Mouse (Mus musculus) forebrain, embryonic 16.5 days (tissue): ENCODE data around the gene Ftsj1. TPM values are rescaled to one million over a fixed set of nuclear protein-coding genes. Genes with fewer than 3 reads are reported as not detected.

Experiments used
- ATAC-seq: fragments of 200-750 bp; cut with Nextera tagmentation; 2 replicates; pipeline ENCODE4 v1.8.0; 2017; ENCODE audit warnings: mild to moderate bottlenecking, moderate library complexity
- H3K27ac ChIP-seq: fragments of 300-500 bp; sonication (generic); 2 replicates; pipeline ENCODE4 v1.5.1; 2014; ENCODE audit warnings: low read length, control low read depth
- H3K27me3 ChIP-seq: fragments of 300-500 bp; sonication (generic); replicated peaks from 2 replicates; pipeline ENCODE4 v1.6.1; 2014; ENCODE audit warnings: low read length; ENCODE audit not compliant: control insufficient read depth, insufficient read depth
- H3K36me3 ChIP-seq: fragments of 300-500 bp; sonication (generic); 2 replicates; pipeline ENCODE4 v1.6.1; 2014; ENCODE audit not compliant: control insufficient read depth, insufficient read depth
- H3K4me1 ChIP-seq: fragments of 300-500 bp; sonication (generic); replicated peaks from 2 replicates; pipeline ENCODE4 v1.6.1; 2014; ENCODE audit warnings: low read length; ENCODE audit not compliant: control insufficient read depth, insufficient read depth
- H3K4me2 ChIP-seq: fragments of 300-500 bp; sonication (generic); 2 replicates; pipeline ENCODE4 v1.6.1; 2014; ENCODE audit warnings: mild to moderate bottlenecking, low read length, control low read depth
- H3K4me3 ChIP-seq: fragments of 300-500 bp; sonication (generic); replicated peaks from 2 replicates; pipeline ENCODE4 v1.5.1; 2014; ENCODE audit warnings: mild to moderate bottlenecking, low read length, control low read depth
- H3K9ac ChIP-seq: fragments of 300-500 bp; sonication (generic); replicated peaks from 2 replicates; pipeline ENCODE4 v1.6.1; 2014; ENCODE audit warnings: low read depth, low read length, control low read depth
- H3K9me3 ChIP-seq: fragments of 300-500 bp; sonication (generic); 2 replicates; pipeline ENCODE4 v1.6.1; 2016; ENCODE audit warnings: low read length; ENCODE audit not compliant: control insufficient read depth
- WGBS: fragments of 180-500 bp; shearing (Covaris S2); extraction: QIAGEN DNeasy Blood & Tissue Kit; methylation state at CpG from one replicate; pipeline ENCODE4 v1.1.7; 2014; 5-methylcytosine and 5-hydroxymethylcytosine counted together
- polyA plus RNA-seq: library from polyadenylated mRNA; unstranded; fragments of >200 nt; fragmentation: Nextera tagmentation; extraction: Ambion mirVana; gene quantifications from 2 replicates; pipeline ENCODE4 v1.2.1, GENCODE M21; 2015

Gene Ftsj1
- polyA plus RNA-seq, 1 experiment from 2014 or later: 55.4 TPM

GRCm38 (mm10) chrX:8222678-8223421, 29.4 kb downstream of the Ftsj1 start:
- H3K4me3 ChIP-seq: no peak overlapping the region
- H3K36me3 ChIP-seq: no peaks in the 10 kb centered on the region
- ATAC-seq: no peak
- H3K9ac ChIP-seq: no peak overlapping the region
- WGBS: 59% methylated on average over 7 of the region's 7 CpGs
- H3K27me3 ChIP-seq: no peaks in the 10 kb centered on the region
- no peak overlapping the region for H3K4me2 ChIP-seq
- no peaks in the 10 kb centered on the region for H3K9me3 ChIP-seq
- H3K27ac ChIP-seq: no peak overlapping the region
- H3K4me1 ChIP-seq: no peaks in the 10 kb centered on the region

- Histone ChIP-seq H3K4me2 (no peak overlapping the region), H3K9ac (no peak overlapping the region), H3K36me3 (no peaks in the 10 kb centered on the region), H3K9me3 (no peaks in the 10 kb centered on the region), H3K27me3 (no peaks in the 10 kb centered on the region), H3K27ac (no peak overlapping the region), H3K4me3 (no peak overlapping the region), H3K4me1 (no peaks in the 10 kb centered on the region)
- ATAC-seq: 0 out of 2 replicates have a peak, but pooled peaks have one; percentile 31
- WGBS: 64% methylated on average over 3 of the region's 3 CpGs
These were observed 29.9 kb downstream of the Ftsj1 start for GRCm38 (mm10) chrX:8222296-8222677.

DNA sequence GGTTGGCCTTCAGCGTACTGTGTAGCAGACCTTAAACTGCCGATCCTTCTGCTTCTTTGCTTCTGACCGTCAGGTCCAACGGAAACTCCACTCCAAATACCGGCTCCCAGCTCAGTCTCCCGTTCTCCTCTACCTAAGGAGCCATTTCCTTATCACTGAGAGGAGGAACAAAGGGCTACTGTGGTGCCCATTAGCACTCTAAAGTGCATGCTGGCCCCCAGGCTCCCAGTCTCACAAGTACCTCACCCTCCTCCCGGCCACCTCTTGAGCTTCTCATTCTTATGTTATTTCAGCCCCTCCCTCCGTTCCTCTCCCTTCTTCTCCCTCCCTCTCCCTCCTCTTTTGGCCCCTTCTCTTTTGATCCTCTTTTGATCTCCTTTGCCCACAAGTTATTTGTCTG, 32.6 kb downstream of the Ftsj1 start:
- H3K4me1 ChIP-seq: no peaks in the 10 kb centered on the region
- H3K27ac ChIP-seq: no peak overlapping the region
- 31% methylated on average over 8 of the region's 8 CpGs for WGBS
- no peak for ATAC-seq
- no peaks in the 10 kb centered on the region for H3K27me3 ChIP-seq
- no peak overlapping the region for H3K9ac ChIP-seq
- H3K4me3 ChIP-seq: no peak overlapping the region
- H3K4me2 ChIP-seq: no peak overlapping the region
- no peaks in the 10 kb centered on the region for H3K36me3 ChIP-seq
- no peaks in the 10 kb centered on the region for H3K9me3 ChIP-seq

DNA sequence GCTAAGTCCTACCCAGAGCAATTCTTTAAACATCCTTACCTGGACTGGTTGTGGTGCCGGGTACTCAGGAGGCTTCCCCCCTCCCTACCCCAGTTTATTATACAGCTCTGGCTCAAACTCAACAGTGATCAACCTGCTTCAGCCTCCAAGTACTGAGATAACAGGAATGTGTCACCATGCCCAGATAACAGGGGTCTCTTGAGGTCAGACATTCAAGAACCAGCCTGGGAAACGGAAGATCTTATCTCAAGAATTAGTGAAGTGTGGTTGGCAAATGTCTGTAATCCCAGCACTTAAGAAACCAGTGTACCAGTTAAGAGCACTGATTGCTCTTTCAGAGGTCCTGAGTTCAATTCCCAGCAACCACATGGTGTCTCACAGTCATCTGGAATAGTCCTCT, 34.1 kb downstream of the Ftsj1 start:
- no peak overlapping the region for H3K9ac ChIP-seq
- ATAC-seq: no peak

GRCm38 (mm10) chrX:8217383-8217782, 34.8 kb downstream of the Ftsj1 start:
- H3K27ac ChIP-seq: no peak overlapping the region
- no peak overlapping the region for H3K4me3 ChIP-seq
- H3K36me3 ChIP-seq: no peaks in the 10 kb centered on the region
- H3K4me2 ChIP-seq: no peak overlapping the region
- H3K9me3 ChIP-seq: no peaks in the 10 kb centered on the region
- H3K27me3 ChIP-seq: no peaks in the 10 kb centered on the region
- 25% methylated on average over 6 of the region's 6 CpGs for WGBS
- H3K9ac ChIP-seq: no peak overlapping the region
- H3K4me1 ChIP-seq: no peaks in the 10 kb centered on the region
- ATAC-seq: no peak

More for the DNA sequence above, 34.1 kb downstream of the Ftsj1 start:
- Histone ChIP-seq H3K27me3 (no peaks in the 10 kb centered on the region), H3K27ac (no peak overlapping the region), H3K9me3 (no peaks in the 10 kb centered on the region), H3K36me3 (no peaks in the 10 kb centered on the region), H3K4me2 (no peak overlapping the region), H3K4me3 (no peak overlapping the region), H3K4me1 (no peaks in the 10 kb centered on the region)
- 59% methylated on average over 2 of the region's 2 CpGs for WGBS

DNA sequence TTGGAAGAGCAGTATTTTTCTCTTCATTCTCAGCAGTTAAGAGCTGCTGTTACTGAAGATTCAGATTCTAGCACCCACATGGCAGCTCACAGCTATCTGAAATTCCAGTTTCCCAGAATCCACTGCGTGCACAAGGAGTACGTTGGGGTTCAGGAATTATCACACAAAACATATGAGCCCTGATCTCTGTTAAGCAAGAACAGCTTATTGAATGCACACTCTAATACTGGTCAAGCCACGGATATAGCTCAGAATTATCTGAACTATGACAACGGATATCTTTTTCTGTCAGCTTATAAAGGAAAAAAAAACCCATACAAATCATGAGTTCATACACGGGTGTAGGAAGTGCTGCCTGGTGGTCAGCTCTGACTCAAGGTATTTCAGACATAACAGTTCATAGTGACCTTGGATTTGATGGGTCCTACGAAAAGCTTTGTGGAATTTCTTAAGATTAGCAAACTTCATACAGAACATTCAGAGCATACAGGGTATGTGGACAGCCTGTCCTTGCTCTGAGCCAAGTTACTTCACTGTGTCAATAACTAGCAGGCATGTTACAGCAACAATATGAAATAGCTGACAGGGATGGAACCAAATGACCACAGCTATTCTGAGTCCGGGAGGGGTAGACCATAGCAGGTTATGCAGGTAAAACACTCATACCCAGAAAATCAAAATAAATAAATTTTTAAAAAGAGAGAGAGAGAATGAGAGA, 40.6 kb downstream of the Ftsj1 start:
- no peaks in the 10 kb centered on the region for H3K27me3 ChIP-seq
- no peak overlapping the region for H3K27ac ChIP-seq
- WGBS: 81% methylated on average over 7 of the region's 7 CpGs
- no peak overlapping the region for H3K4me2 ChIP-seq
- ATAC-seq: no peak
- H3K9me3 ChIP-seq: no peaks in the 10 kb centered on the region; the same call in 1 of the 2 replicates
- H3K36me3 ChIP-seq: no peaks in the 10 kb centered on the region
- H3K4me3 ChIP-seq: no peak overlapping the region
- H3K4me1 ChIP-seq: no peaks in the 10 kb centered on the region
- H3K9ac ChIP-seq: no peak overlapping the region

- Histone ChIP-seq H3K4me1 (peaks cover 5% of the 10 kb centered on the region), H3K27ac (no peak overlapping the region), H3K9ac (no peak overlapping the region), H3K36me3 (no peaks in the 10 kb centered on the region), H3K27me3 (no peaks in the 10 kb centered on the region), H3K4me2 (no peak overlapping the region), H3K4me3 (no peak overlapping the region), H3K9me3 (no peaks in the 10 kb centered on the region; the same call in 1 of the 2 replicates)
- 78% methylated on average over 2 of the region's 2 CpGs for WGBS
- ATAC-seq: no peak
These were observed 42.5 kb downstream of the Ftsj1 start for GRCm38 (mm10) chrX:8209720-8210119.

DNA sequence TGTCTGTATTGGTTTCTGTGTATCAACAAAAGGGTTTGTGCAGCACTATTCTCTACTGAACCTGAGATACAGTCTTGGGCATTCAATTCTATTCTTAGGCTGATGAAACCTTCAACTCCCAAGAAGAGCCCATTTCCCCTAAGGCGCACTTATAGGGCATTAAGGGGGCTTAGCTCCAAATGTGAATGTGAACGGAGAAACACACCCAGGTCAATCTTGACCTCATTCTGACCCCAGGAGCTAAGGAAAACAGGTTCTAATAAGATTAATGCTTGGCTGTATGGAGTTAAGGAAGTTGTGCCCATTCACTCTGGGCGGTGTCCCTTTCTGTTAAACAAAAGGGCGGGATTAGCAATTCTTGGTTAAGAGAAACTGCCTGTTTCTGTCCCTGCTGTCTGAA, 45.0 kb downstream of the Ftsj1 start:
- H3K9me3 ChIP-seq: no peaks in the 10 kb centered on the region; the same call in 1 of the 2 replicates
- 24% methylated on average over 4 of the region's 4 CpGs for WGBS
- H3K27me3 ChIP-seq: no peaks in the 10 kb centered on the region
- no peak overlapping the region for H3K4me2 ChIP-seq
- no peak overlapping the region for H3K27ac ChIP-seq
- H3K36me3 ChIP-seq: no peaks in the 10 kb centered on the region
- H3K4me1 ChIP-seq: peaks cover 5% of the 10 kb centered on the region
- H3K4me3 ChIP-seq: no peak overlapping the region
- no peak for ATAC-seq
- no peak overlapping the region for H3K9ac ChIP-seq

- peaks cover 5% of the 10 kb centered on the region for H3K4me1 ChIP-seq
- peak overlapping the region; percentile 64 for H3K4me2 ChIP-seq
- H3K9ac ChIP-seq: peak overlapping the region; percentile 70
- H3K36me3 ChIP-seq: no peaks in the 10 kb centered on the region
- peak overlapping the region; percentile 58 for H3K4me3 ChIP-seq
- 20% methylated on average over 11 of the region's 11 CpGs for WGBS
- no peaks in the 10 kb centered on the region for H3K27me3 ChIP-seq
- no peak overlapping the region for H3K27ac ChIP-seq
- no peaks in the 10 kb centered on the region; the same call in 1 of the 2 replicates for H3K9me3 ChIP-seq
- ATAC-seq: peak; percentile 7; the same call in 1 of the 2 replicates
These were observed 45.5 kb downstream of the Ftsj1 start for GRCm38 (mm10) chrX:8206694-8207197.
